ENCODE assay signal across 9 mouse cellular contexts in genomic region chrX:9243381-9243864, GRCm38 (mm10). TPM values are rescaled to one million over a fixed set of nuclear protein-coding genes. Genes with fewer than 3 reads are reported as not detected.
DNase-seq lines count a peak whose midpoint lies in the region; ATAC-seq and TF ChIP-seq lines count a peak whose summit lies in the region.
"Had no signal": no experiment of that assay in that cellular context is flagged by ENCODE, and none has a peak within 500 bp of the region (broad histone marks: within the 10 kb centered on the region; RNA-seq: fewer than 3 reads in every experiment).

No protein-coding gene starts in this region.

- no peak overlapping the region; the same call in 1 of the 2 replicates for H3K27ac ChIP-seq in forebrain, embryonic 14.5 days (ENCODE audit: low read depth, low read length)
- H3K27ac ChIP-seq in forebrain, embryonic 10.5 days = no peak overlapping the region
- H3K27ac ChIP-seq in midbrain, embryonic 13.5 days = peak overlapping the region; percentile 44
- no peak overlapping the region for H3K27ac ChIP-seq in midbrain, embryonic 10.5 days (replicated peaks)
- H3K27ac ChIP-seq in forebrain, postnatal 0 days (ENCODE audit: low read depth, low read length) = 0 out of 2 replicates have a peak overlapping the region, but pooled peaks have one; percentile 50
- peak overlapping the region; percentile 50; the same call in 1 of the 2 replicates for H3K27ac ChIP-seq in midbrain, embryonic 15.5 days
- H3K27ac ChIP-seq: lung, embryonic 15.5 days had no signal

- peak; percentile 59 for ATAC-seq in forebrain, embryonic 14.5 days
- ATAC-seq in midbrain, embryonic 13.5 days = no peak; the same call in 1 of the 2 replicates
- peak; percentile 74 for ATAC-seq in forebrain, postnatal 0 days
- ATAC-seq in midbrain, embryonic 15.5 days (replicated peaks) = 0 out of 2 replicates have a peak, but pooled peaks have one; percentile 41

- H3K4me2 ChIP-seq in forebrain, embryonic 14.5 days (ENCODE audit: low read length) = no peak overlapping the region
- H3K4me2 ChIP-seq in midbrain, embryonic 13.5 days (replicated peaks) = no peak overlapping the region
- no peak overlapping the region for H3K4me2 ChIP-seq in forebrain, postnatal 0 days (ENCODE audit: low read depth)
- no peak overlapping the region for H3K4me2 ChIP-seq in midbrain, embryonic 15.5 days
- H3K4me2 ChIP-seq: lung, embryonic 15.5 days had no signal

- H3K27me3 ChIP-seq in forebrain, embryonic 14.5 days (replicated peaks; ENCODE audit: control insufficient read depth, insufficient read depth, low read length) = no peaks in the 10 kb centered on the region
- H3K27me3 ChIP-seq in forebrain, embryonic 10.5 days (ENCODE audit: poor library complexity, severe bottlenecking) = no peaks in the 10 kb centered on the region
- no peaks in the 10 kb centered on the region for H3K27me3 ChIP-seq in midbrain, embryonic 13.5 days
- no peaks in the 10 kb centered on the region for H3K27me3 ChIP-seq in midbrain, embryonic 10.5 days (ENCODE audit: low read depth, poor library complexity, severe bottlenecking)
- no peaks in the 10 kb centered on the region for H3K27me3 ChIP-seq in forebrain, postnatal 0 days (ENCODE audit: insufficient read depth, low read length)
- H3K27me3 ChIP-seq in midbrain, embryonic 15.5 days (replicated peaks) = no peaks in the 10 kb centered on the region
- H3K27me3 ChIP-seq: lung, embryonic 15.5 days had no signal

- no peaks in the 10 kb centered on the region for H3K36me3 ChIP-seq in forebrain, embryonic 14.5 days (ENCODE audit: control insufficient read depth, insufficient read depth, low read length)
- H3K36me3 ChIP-seq in forebrain, embryonic 10.5 days (replicated peaks) = no peaks in the 10 kb centered on the region
- H3K36me3 ChIP-seq in midbrain, embryonic 13.5 days = no peaks in the 10 kb centered on the region
- H3K36me3 ChIP-seq in midbrain, embryonic 10.5 days = no peaks in the 10 kb centered on the region
- no peaks in the 10 kb centered on the region for H3K36me3 ChIP-seq in forebrain, postnatal 0 days (ENCODE audit: insufficient read depth)
- no peaks in the 10 kb centered on the region for H3K36me3 ChIP-seq in midbrain, embryonic 15.5 days (replicated peaks)
- H3K36me3 ChIP-seq: lung, embryonic 15.5 days had no signal

- no peaks in the 10 kb centered on the region for H3K9me3 ChIP-seq in forebrain, embryonic 14.5 days (replicated peaks; ENCODE audit: control insufficient read depth, low read length)
- no peaks in the 10 kb centered on the region for H3K9me3 ChIP-seq in forebrain, embryonic 10.5 days
- no peaks in the 10 kb centered on the region for H3K9me3 ChIP-seq in midbrain, embryonic 13.5 days
- no peaks in the 10 kb centered on the region for H3K9me3 ChIP-seq in midbrain, embryonic 10.5 days (replicated peaks)
- H3K9me3 ChIP-seq in forebrain, postnatal 0 days (ENCODE audit: low read length) = no peaks in the 10 kb centered on the region
- no peaks in the 10 kb centered on the region for H3K9me3 ChIP-seq in midbrain, embryonic 15.5 days
- H3K9me3 ChIP-seq: lung, embryonic 15.5 days had no signal

- DNase-seq in forebrain, embryonic 14.5 days (ENCODE audit: low spot score) = peak; percentile 67
- no peak for DNase-seq in forebrain, embryonic 10.5 days (ENCODE audit: extremely low spot score, low spot score)
- no peak for DNase-seq in midbrain, embryonic 10.5 days (ENCODE audit: low spot score)
- peak; percentile 63 for DNase-seq in forebrain, postnatal 0 days
- DNase-seq in MN1 (ENCODE audit: low spot score) = no peak
- no peak for DNase-seq in urinary bladder, adult 18-20 months (ENCODE audit: low spot score in 2 of 2)

- H3K4me1 ChIP-seq in forebrain, embryonic 14.5 days (ENCODE audit: control insufficient read depth, insufficient read depth, low read length) = no peaks in the 10 kb centered on the region
- H3K4me1 ChIP-seq in forebrain, embryonic 10.5 days = peaks cover 6% of the 10 kb centered on the region
- peaks cover 10% of the 10 kb centered on the region; the same call in 1 of the 2 replicates for H3K4me1 ChIP-seq in midbrain, embryonic 13.5 days (replicated peaks)
- H3K4me1 ChIP-seq in midbrain, embryonic 10.5 days = no peaks in the 10 kb centered on the region
- H3K4me1 ChIP-seq in forebrain, postnatal 0 days (ENCODE audit: insufficient read depth) = no peaks in the 10 kb centered on the region
- H3K4me1 ChIP-seq in midbrain, embryonic 15.5 days = peaks cover 8% of the 10 kb centered on the region; the same call in 1 of the 2 replicates
- H3K4me1 ChIP-seq: lung, embryonic 15.5 days had no signal

- no peak for TF ChIP-seq CTCF in forebrain, postnatal 0 days (IDR thresholded peaks at IDR 0.05; ENCODE audit: low read depth)

- 53% methylated on average over 8 of the region's 8 CpGs for WGBS in forebrain, embryonic 14.5 days
- 80% methylated on average over 8 of the region's 8 CpGs for WGBS in forebrain, embryonic 10.5 days
- WGBS in midbrain, embryonic 13.5 days = 64% methylated on average over 8 of the region's 8 CpGs
- 76% methylated on average over 8 of the region's 8 CpGs for WGBS in midbrain, embryonic 10.5 days
- 47% methylated on average over 8 of the region's 8 CpGs for WGBS in forebrain, postnatal 0 days
- WGBS in midbrain, embryonic 15.5 days = 50% methylated on average over 8 of the region's 8 CpGs

- H3K4me3 ChIP-seq in forebrain, embryonic 14.5 days (ENCODE audit: low read depth, low read length) = no peak overlapping the region
- no peak overlapping the region for H3K4me3 ChIP-seq in forebrain, embryonic 10.5 days
- H3K4me3 ChIP-seq in midbrain, embryonic 13.5 days (replicated peaks) = no peak overlapping the region
- H3K4me3 ChIP-seq in midbrain, embryonic 10.5 days = no peak overlapping the region
- H3K4me3 ChIP-seq in forebrain, postnatal 0 days (ENCODE audit: low read depth, low read length) = no peak overlapping the region
- no peak overlapping the region for H3K4me3 ChIP-seq in midbrain, embryonic 15.5 days
- H3K4me3 ChIP-seq: lung, embryonic 15.5 days had no signal

- H3K9ac ChIP-seq in forebrain, embryonic 14.5 days (ENCODE audit: low read length) = no peak overlapping the region
- no peak overlapping the region for H3K9ac ChIP-seq in midbrain, embryonic 13.5 days (replicated peaks)
- no peak overlapping the region for H3K9ac ChIP-seq in forebrain, postnatal 0 days
- no peak overlapping the region for H3K9ac ChIP-seq in midbrain, embryonic 15.5 days
- H3K9ac ChIP-seq: lung, embryonic 15.5 days had no signal

RNA-seq across cellular contexts. Expression of gene Gm14862, which starts 13.3 kb away (rescaled TPM):
- not detected in 2 replicates for polyA plus RNA-seq in forebrain, embryonic 14.5 days (2014; fragmentation: Nextera tagmentation; extraction: Ambion mirVana)
- polyA plus RNA-seq in forebrain, embryonic 10.5 days (2016; fragmentation: Nextera tagmentation; extraction: Ambion mirVana) = not detected in 2 replicates
- not detected in 2 replicates for polyA plus RNA-seq in midbrain, embryonic 13.5 days (2015; fragmentation: Nextera tagmentation; extraction: Ambion mirVana)
- polyA plus RNA-seq in midbrain, embryonic 10.5 days (2016; fragmentation: Nextera tagmentation; extraction: Ambion mirVana) = 0.16 and 0.20 TPM in 2 replicates
- not detected in 2 replicates for total RNA-seq in forebrain, postnatal 0 days (2014; rRNA removed)
- not detected in 2 replicates for polyA plus RNA-seq in forebrain, postnatal 0 days (2015; fragmentation: Nextera tagmentation; extraction: Ambion mirVana)
- not detected in 2 replicates for polyA plus RNA-seq in midbrain, embryonic 15.5 days (2015; fragmentation: Nextera tagmentation; extraction: Ambion mirVana)
- polyA plus RNA-seq: lung, embryonic 15.5 days had no signal

RNA-seq across cellular contexts. Expression of gene Xk, which starts 29.1 kb away (rescaled TPM):
- polyA plus RNA-seq in forebrain, embryonic 14.5 days (2014; fragmentation: Nextera tagmentation; extraction: Ambion mirVana) = 1.7 and 2.3 TPM in 2 replicates
- polyA plus RNA-seq in forebrain, embryonic 10.5 days (2016; fragmentation: Nextera tagmentation; extraction: Ambion mirVana) = 2.9 and 3.3 TPM in 2 replicates
- polyA plus RNA-seq in midbrain, embryonic 13.5 days (2015; fragmentation: Nextera tagmentation; extraction: Ambion mirVana) = 2.3 and 2.9 TPM in 2 replicates
- 2.0 and 2.3 TPM in 2 replicates for polyA plus RNA-seq in midbrain, embryonic 10.5 days (2016; fragmentation: Nextera tagmentation; extraction: Ambion mirVana)
- 4.7 and 7.1 TPM in 2 replicates for total RNA-seq in forebrain, postnatal 0 days (2014; rRNA removed)
- polyA plus RNA-seq in forebrain, postnatal 0 days (2015; fragmentation: Nextera tagmentation; extraction: Ambion mirVana) = 1.6 and 3.2 TPM in 2 replicates
- polyA plus RNA-seq in midbrain, embryonic 15.5 days (2015; fragmentation: Nextera tagmentation; extraction: Ambion mirVana) = 4.0 and 4.2 TPM in 2 replicates

RNA-seq across cellular contexts. Expression of gene H2al1m, which starts 40.1 kb away (rescaled TPM):
- polyA plus RNA-seq in forebrain, embryonic 14.5 days (2014; fragmentation: Nextera tagmentation; extraction: Ambion mirVana) = not detected in 2 replicates
- not detected in 2 replicates for polyA plus RNA-seq in forebrain, embryonic 10.5 days (2016; fragmentation: Nextera tagmentation; extraction: Ambion mirVana)
- not detected in 2 replicates for polyA plus RNA-seq in midbrain, embryonic 13.5 days (2015; fragmentation: Nextera tagmentation; extraction: Ambion mirVana)
- polyA plus RNA-seq in midbrain, embryonic 10.5 days (2016; fragmentation: Nextera tagmentation; extraction: Ambion mirVana) = not detected in 2 replicates
- total RNA-seq in forebrain, postnatal 0 days (2014; rRNA removed) = 1.6 and 2.2 TPM in 2 replicates
- polyA plus RNA-seq in forebrain, postnatal 0 days (2015; fragmentation: Nextera tagmentation; extraction: Ambion mirVana) = not detected in 2 replicates
- 0.81 TPM in 1 of 2 replicates, not detected in the other for polyA plus RNA-seq in midbrain, embryonic 15.5 days (2015; fragmentation: Nextera tagmentation; extraction: Ambion mirVana)
- polyA plus RNA-seq: lung, embryonic 15.5 days had no signal

RNA-seq across cellular contexts. Expression of gene Lancl3, which starts 43.7 kb away (rescaled TPM):
- polyA plus RNA-seq in forebrain, embryonic 14.5 days (2014; fragmentation: Nextera tagmentation; extraction: Ambion mirVana) = 2.9 and 4.7 TPM in 2 replicates
- 0.12 TPM in 2 replicates for polyA plus RNA-seq in forebrain, embryonic 10.5 days (2016; fragmentation: Nextera tagmentation; extraction: Ambion mirVana)
- 4.0 and 4.1 TPM in 2 replicates for polyA plus RNA-seq in midbrain, embryonic 13.5 days (2015; fragmentation: Nextera tagmentation; extraction: Ambion mirVana)
- polyA plus RNA-seq in midbrain, embryonic 10.5 days (2016; fragmentation: Nextera tagmentation; extraction: Ambion mirVana) = 0.35 and 0.50 TPM in 2 replicates
- 10.9 and 14.9 TPM in 2 replicates for total RNA-seq in forebrain, postnatal 0 days (2014; rRNA removed)
- 3.6 and 5.6 TPM in 2 replicates for polyA plus RNA-seq in forebrain, postnatal 0 days (2015; fragmentation: Nextera tagmentation; extraction: Ambion mirVana)
- polyA plus RNA-seq in midbrain, embryonic 15.5 days (2015; fragmentation: Nextera tagmentation; extraction: Ambion mirVana) = 5.3 and 5.8 TPM in 2 replicates

Comparison
In these comparisons a context has a peak if more than half of its experiments do, and no peak if none do; other contexts are left out.
1. DNase-seq: peak in forebrain, embryonic 14.5 days (single experiment) and forebrain, postnatal 0 days (single experiment); none in forebrain, embryonic 10.5 days (single experiment), midbrain, embryonic 10.5 days (single experiment), MN1 (single experiment) and urinary bladder, adult 18-20 months (0 of 2).
2. H3K27ac ChIP-seq: peak in midbrain, embryonic 13.5 days (single experiment), forebrain, postnatal 0 days (single experiment) and midbrain, embryonic 15.5 days (single experiment); none in forebrain, embryonic 14.5 days (single experiment), forebrain, embryonic 10.5 days (single experiment) and midbrain, embryonic 10.5 days (single experiment).